Mouse (Mus musculus) adrenal gland, adult 8-10 months (tissue): Measurements from ENCODE around the gene Olfr212. TPM values are rescaled to one million over a fixed set of nuclear protein-coding genes. Genes with fewer than 3 reads are reported as not detected.
"Not testable (repeated sequence)": the region's sequence is repeated elsewhere in the genome, so short reads cannot be mapped to it uniquely, and the experiment has no call there.

Experiments used
- DNase-seq: peaks from one replicate; pipeline ENCODE4 v3.0.0; 2022
- total RNA-seq, 4 experiments: library from RNA; stranded (reverse); gene quantifications; 2 replicates each; pipeline ENCODE4 v1.2.4; 2022

The Olfr212 gene
- total RNA-seq = under 1 TPM; 0.10 to 0.12 (median 0.11) TPM

DNA sequence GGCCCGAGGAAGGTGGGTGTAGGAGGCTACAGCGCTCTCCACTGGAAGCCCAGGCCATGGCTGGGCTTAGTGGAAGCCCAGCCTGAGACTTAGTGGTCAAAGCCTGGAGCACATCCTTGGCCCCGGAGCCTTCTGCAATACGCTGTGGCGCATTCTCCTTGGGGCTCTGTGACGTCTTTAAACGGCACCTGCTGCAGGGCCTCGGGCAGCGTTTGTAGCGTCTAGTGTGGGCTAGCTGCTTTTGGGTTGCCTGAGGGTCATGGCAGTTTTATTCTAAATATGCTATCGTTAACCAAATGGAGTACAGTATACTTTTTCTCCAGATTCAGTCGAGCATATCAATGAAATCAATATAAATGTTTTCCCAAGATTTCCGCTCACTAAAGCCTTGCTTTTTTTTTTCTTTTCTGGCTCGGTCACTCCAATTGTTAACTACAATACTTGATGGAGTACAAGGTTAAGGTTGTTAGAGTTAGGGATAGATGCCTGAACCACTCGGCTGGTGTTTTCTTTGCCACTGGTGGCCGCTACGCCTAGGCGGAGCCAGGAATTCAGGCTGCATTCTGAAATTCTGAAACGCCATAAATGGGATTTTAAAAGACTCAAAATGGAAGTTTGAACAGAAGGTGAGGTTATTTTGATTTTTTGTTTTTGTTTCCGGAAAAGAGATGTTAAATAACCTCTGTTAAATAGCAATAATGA, at the start of gene Olfr212:
Gene Olfr212 (plus strand): TSS at position 215 of the 702 bp plus-strand sequence.
- not testable (repeated sequence) for DNase-seq

DNA sequence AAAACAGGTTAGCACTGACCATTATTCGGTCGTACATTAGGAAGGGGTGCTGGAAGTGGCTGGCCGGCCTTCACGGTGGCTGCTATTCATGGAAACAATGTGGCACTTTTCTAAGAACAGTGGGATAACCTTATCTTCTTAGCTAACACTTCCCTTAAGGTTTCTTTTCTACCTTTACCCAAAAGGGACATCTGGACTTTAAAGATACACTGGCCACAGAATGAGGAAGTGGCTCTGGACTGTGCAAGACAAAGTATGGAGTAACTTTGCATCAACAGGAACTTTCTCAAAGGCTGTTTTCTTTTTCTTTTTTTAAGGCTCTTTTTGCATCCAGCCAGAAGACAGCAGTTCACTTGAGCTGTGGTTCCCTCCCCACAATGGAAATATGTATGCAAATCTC, 47.6 kb upstream of the Olfr212 start:
- no peak for DNase-seq

DNA sequence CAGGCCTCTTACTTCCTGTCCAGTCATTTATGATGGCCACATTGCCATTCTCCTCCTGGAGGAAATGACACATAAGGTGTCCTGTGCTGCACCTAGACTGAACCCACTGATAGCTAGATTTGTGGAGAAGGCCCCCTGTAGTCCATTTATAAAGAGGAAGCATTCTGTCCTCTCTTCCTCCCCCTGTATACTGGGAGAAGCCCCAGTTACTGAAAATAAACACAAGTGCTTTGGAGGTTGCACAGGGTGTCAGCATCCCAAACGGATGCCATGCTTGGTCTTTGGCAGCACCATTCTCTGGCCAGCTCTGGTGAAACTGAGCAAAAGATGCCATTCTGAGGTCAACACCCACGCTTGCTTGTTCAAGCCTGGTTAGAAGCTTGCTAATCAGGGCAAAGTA, 47.1 kb upstream of the Olfr212 start:
- DNase-seq = no peak

DNA sequence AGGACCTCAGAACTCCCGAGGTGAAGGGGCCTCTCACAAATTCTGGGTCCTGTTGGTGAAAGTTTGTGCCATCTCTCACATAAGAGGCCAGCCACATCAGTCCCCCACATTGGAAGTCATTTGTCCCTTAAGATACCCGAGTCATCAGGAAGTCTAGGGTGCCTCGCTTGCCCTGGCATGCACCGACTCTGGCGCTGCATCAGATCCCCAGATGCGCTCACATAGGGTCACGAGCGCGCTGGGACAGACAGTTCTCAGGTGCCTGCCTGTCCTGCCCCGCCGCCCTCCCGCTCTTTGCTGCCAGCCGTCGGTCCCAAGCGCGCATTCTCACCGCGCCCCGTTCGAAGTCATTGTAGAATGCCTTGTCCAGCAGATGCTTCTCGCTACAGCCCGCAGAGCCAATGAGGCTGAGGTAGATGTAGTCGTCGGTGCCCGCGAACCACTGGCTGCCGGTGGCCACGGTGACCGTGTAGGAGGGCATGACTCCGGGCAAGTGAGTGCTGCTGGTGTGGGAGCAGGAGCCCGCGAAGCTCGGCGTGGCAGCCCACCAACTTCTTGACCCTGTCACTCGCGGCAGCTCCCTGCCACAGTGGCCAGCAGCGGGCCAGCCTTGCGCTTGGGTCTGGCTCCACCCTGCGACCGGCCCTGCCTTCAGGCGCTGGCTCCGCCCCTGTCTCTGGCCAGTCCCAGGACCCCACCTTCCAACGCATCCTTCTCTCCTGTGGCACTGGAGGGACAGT, 45.6 kb upstream of the Olfr212 start, which contains the start of gene Alox5:
Gene Alox5 (minus strand): TSS at position 635 of the 740 bp plus-strand sequence.
- no peak for DNase-seq

DNA sequence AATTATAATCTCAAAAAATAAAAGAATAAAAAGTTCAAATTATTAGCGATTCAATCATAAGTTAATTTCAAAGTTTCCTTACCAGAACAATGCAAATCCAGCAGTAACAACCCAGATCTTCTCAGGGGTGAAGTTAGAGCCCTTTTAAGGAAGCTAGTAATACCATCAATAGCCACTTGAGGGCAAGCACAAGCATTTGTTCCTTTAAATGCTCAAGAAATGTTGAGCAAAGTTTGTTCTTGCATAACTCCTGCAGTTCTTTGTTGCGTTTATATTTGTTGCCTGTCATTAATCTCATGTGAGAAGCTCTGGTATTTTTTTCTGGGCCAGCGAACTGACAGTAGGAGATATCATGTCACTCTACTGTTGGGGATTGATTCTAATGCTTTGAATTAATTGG, 38.2 kb upstream of the Olfr212 start:
- DNase-seq = no peak

DNA sequence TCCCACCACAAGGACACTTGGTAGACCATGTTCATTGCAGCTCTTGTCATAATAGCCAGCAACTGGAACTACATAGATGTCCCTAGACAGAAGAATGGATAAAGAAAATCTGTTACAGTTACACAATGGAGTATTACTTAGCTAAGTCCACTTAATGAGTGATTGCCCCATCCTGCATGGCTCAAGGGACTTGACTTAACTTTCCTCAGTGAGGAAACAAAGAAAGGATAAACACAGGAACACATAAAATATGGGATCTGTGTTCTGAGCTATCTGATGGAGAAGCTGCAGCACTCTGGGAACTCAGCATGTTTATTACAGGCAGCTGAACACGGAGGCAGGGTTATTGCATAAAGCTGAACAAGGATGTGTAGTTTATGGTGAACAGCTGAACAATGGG, 21.2 kb upstream of the Olfr212 start:
- no peak for DNase-seq

DNA sequence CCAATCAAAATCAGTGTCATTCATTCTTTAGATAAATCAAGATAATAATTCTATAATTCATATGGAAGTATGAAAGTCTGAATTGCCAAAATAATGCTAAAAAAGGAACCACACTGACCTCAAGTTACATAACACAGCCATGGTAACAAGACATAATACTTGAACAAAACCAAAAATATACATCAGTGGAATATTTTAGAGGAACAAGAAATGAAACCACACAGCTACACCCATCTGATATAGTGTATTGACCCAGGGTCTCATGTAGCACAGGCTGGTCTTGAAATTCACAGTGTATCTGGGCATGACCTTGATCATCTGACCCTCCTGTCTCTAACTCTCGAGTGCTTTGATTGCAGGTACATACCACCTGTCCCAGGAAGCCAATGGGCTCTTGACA, 19.5 kb upstream of the Olfr212 start:
- no peak for DNase-seq

DNA sequence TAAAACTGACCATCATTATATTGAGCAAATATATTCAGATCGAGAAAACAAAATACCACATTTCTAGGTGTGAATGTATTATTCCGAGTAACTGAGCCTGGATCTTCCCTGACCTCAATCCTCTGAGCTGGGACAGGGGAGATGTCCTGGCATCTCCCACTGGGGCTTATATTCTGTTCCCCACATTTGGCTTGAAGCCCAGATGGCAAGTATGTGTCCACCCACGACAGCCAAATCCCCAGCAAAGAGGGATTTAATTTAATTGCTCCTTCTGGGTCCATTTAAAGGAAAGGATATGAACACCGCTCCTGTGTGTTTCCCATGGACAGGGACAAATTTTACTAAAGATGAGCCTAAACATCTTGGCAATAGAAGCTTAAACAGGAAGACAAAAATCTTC, 17.5 kb upstream of the Olfr212 start, which contains the start of gene Olfr211:
Gene Olfr211 (plus strand): TSS at position 301 of the 400 bp plus-strand sequence.
- DNase-seq = no peak

DNA sequence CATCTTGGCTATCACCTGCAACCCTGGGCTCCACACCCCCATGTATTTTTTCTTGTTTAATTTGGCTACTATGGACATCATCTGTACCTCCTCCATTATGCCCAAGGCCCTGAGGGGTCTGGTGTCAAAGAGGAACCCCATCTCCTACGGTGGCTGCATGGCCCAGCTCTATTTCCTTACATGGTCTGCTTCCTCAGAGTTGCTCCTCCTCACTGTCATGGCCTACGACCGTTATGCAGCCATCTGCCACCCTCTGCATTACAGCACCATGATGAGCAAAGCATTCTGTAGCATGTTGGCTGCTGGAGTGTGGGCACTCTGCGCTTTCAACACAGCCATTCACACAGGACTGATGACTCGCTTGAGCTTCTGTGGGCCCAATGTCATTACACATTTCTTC, 12.6 kb upstream of the Olfr212 start:
- no peak for DNase-seq

DNA sequence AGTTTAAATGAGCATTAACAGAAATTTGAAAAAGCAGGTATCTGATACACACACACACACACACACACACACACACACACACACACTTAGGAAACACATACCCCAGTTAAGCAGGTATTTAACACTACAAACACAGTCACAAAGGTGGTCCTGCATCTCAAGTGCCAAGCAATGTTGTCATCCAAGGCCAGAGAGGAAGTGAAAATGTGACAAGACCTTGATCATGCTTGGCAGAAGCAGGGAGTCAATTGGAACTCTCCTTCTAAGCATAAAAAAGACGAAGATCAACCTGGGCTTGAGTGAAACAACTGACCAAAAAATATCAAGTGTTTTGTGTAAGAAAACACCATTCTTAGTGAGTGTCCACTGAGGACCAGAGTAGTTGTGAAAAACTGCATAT, 10.4 kb upstream of the Olfr212 start:
- no peak for DNase-seq

DNA sequence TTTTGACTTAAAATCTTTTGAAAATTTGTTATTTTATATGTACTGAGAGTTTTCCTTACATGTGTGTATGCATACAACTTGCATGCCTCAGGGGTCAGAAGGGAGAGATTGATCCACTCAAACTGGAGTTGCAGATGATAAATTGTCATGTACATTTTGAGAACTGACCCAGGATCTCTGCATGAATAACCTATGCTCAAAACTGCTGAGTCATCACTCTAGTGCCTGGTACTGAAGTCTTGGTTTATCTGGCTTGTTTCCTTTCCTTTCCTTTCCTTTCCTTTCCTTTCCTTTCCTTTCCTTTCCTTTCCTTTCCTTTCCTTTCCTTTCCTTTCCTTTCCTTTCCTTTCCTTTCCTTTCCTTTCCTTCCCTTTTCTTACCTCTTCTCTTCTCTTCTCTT, 8.5 kb downstream of the Olfr212 start:
- DNase-seq = no peak

DNA sequence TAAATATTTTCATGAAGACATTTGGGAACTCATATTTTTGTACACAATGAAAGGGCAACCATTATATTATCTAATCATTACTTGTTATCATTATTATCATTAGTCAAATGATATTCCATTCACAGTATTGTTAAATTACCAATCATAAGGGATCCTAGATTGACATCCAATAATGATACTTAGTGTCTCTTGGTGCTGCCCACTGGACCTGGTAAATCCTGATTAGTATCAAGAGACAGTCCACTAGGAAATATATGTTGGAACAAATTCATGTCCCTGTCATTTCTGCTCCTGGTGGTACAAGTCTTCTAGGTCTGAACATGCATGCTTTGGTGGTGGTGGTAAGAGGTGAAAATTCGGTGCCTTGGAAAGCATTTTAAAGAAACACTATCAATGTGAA, 31.8 kb downstream of the Olfr212 start, which contains the start of gene Olfr213:
Gene Olfr213 (plus strand): TSS at position 301 of the 400 bp plus-strand sequence.
- no peak for DNase-seq

DNA sequence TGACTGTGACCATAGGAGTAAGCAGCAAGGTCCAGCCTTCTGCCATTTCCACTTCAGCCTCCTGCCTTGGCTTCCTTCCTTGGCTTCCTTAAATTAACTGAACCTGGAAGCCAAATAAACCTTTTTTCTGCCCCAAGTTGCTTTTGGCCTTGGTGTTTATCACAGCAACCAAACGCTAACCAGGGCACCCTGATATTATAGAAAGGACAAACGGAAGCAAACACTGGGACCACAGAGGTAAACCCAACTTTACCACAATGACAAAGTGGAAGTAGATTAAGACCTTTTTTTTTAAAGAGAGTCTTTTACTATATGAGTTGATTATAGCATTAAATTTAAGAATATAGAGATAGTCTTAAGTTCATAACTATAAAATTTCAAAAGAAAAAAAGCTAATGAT, 36.2 kb downstream of the Olfr212 start:
- DNase-seq = no peak

DNA sequence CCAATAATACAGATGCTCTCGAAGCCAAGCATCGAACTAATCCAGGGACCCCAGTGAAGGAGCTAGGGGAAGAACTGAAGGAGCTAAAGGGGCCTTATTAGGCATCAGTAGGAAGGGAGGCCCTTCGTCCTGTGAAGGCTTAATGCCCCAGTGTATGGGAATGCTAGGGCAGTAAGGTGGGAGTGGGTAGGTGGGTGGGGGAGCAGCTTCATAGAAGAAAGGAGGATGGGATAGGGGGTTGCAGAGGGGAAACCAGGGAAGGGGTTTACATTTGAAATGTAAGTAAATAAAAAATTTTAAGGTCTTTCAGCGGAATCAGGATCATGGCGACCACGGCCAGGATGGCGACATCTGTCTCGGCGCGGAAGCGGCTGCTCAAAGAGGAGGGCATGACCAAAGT, 44.5 kb downstream of the Olfr212 start, which contains the start of gene Gm5580:
Gene Gm5580 (plus strand): TSS at position 301 of the 400 bp plus-strand sequence.
- DNase-seq = not testable (repeated sequence)

DNA sequence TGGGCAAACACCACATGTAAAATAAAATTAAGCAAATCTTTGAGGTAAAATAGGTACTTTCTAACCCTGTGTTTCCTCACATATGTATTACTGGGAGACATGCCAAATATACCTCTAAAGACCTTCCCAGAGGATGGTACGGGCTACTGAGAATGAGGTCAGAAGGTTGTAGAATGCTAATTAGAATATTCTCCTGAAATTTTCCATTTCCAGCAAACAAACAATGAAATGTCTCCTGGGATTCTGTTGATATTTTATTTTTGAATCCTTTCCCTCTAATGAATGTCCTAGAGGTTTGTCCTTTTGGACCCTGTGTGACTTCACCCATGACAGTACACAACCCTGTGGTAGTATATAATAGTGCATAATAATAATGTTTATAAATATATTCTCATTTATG, 47.6 kb downstream of the Olfr212 start, which contains the start of gene Olfr214:
Gene Olfr214 (plus strand): TSS at position 301 of the 400 bp plus-strand sequence.
- DNase-seq = no peak

DNA sequence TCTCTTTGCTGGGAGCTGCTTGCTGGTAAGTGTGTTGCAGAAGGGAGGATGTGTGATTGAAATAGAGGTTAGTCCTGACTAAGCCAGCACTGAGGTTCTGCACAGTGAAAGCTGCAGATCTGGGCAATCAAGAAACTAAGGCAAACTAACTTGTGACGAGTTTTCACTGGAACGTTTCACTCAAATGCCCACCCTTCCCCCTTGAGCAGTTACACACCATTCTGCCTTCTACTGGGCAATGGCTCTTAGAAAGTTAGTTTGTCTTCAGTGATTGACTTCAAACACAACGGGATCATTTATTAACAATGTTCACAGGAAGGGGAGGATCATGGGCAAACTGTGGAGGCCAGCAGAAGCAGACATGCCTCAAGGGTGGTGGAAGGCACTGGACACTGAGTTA, 48.6 kb downstream of the Olfr212 start:
- no peak for DNase-seq

Other genes with a start within 250 kb of the Olfr212 start
- 1 to 10 TPM; 1.2 to 3.1 (median 2.4) TPM for gene Zfand4, start 242.3 kb upstream of the Olfr212 start, total RNA-seq
- 10 to 100 TPM; 73.0 to 96.4 (median 81.4) TPM for gene March8, start 168.5 kb upstream of the Olfr212 start, total RNA-seq
- gene Alox5, start 45.3 kb upstream of the Olfr212 start, total RNA-seq = 1 to 10 TPM; 1.7 to 4.4 (median 1.9) TPM
- not detected for gene Olfr211, start 17.4 kb upstream of the Olfr212 start, total RNA-seq
- gene Olfr213, start 31.9 kb downstream of the Olfr212 start, total RNA-seq = not detected
- gene Gm5580, start 44.6 kb downstream of the Olfr212 start, total RNA-seq = 1 to 10 TPM; 2.3 to 4.0 (median 2.9) TPM
- not detected for gene Olfr214, start 47.7 kb downstream of the Olfr212 start, total RNA-seq
- gene Olfr215, start 77.7 kb downstream of the Olfr212 start, total RNA-seq = not detected
- gene Zfp422, start 122.5 kb downstream of the Olfr212 start, total RNA-seq = 10 to 100 TPM; 18.0 to 21.8 (median 20.2) TPM
- gene Depp1, start 144.1 kb downstream of the Olfr212 start, total RNA-seq = 1 to 10 TPM; 2.2 to 5.3 (median 4.0) TPM
- 1 to 10 TPM; 4.6 to 6.2 (median 5.8) TPM for gene Rassf4, start 167.4 kb downstream of the Olfr212 start, total RNA-seq
- gene Tmem72, start 210.4 kb downstream of the Olfr212 start, total RNA-seq = under 1 TPM; 0.03 to 0.12 (median 0.08) TPM